Mouse (Mus musculus) myocyte (in vitro differentiated cells): Measurements from ENCODE around the gene Tmigd3.

Source experiments
- CEBPB ChIP-seq: IDR thresholded peaks from 2 replicates; pipeline ENCODE4 v1.6.1; 2011; ENCODE audit warnings: mild to moderate bottlenecking, moderate library complexity; ENCODE audit not compliant: poor library complexity, insufficient read depth, severe bottlenecking
- E2F4 ChIP-seq: IDR thresholded peaks from one replicate; pipeline ENCODE4 v1.6.1; 2011; ENCODE audit warnings: mild to moderate bottlenecking, control low read depth, moderate library complexity; ENCODE audit not compliant: insufficient read depth
- MAX ChIP-seq: IDR thresholded peaks from one replicate; pipeline ENCODE4 v1.6.1; 2011; ENCODE audit warnings: low read depth, mild to moderate bottlenecking, control low read depth
- MYOD1 ChIP-seq, 3 experiments: IDR thresholded peaks; one replicate each; pipeline ENCODE4 v1.6.1; 2011; ENCODE audit warnings: control low read depth in 2 of 3, low read depth in 2 of 3, mild to moderate bottlenecking in 2 of 3, moderate library complexity in 1 of 3; ENCODE audit not compliant: insufficient read length in 2 of 3, control insufficient read depth in 1 of 3
- MYOG ChIP-seq, 3 experiments: IDR thresholded peaks; one replicate each; pipeline ENCODE4 v1.6.1; 2011; ENCODE audit warnings: control low read depth in 2 of 3, low read depth in 2 of 3, mild to moderate bottlenecking in 2 of 3; ENCODE audit not compliant: insufficient read length in 2 of 3, control insufficient read depth in 1 of 3, insufficient read depth in 1 of 3
- POLR2A ChIP-seq: IDR thresholded peaks from one replicate; pipeline ENCODE4 v1.6.1; 2011; ENCODE audit warnings: low read depth, mild to moderate bottlenecking, control low read depth, moderate library complexity; ENCODE audit not compliant: insufficient read length
- POLR2AphosphoS2 ChIP-seq: IDR thresholded peaks from one replicate; pipeline ENCODE4 v1.6.1; 2011; ENCODE audit warnings: low read depth, control low read depth; ENCODE audit not compliant: insufficient read length
- REST ChIP-seq: IDR thresholded peaks from one replicate; pipeline ENCODE4 v1.6.1; 2011; ENCODE audit warnings: mild to moderate bottlenecking, control low read depth, moderate library complexity; ENCODE audit not compliant: insufficient read depth, insufficient read length
- TCF12 ChIP-seq: IDR thresholded peaks from one replicate; pipeline ENCODE4 v1.6.1; 2011; ENCODE audit warnings: mild to moderate bottlenecking, control low read depth; ENCODE audit not compliant: poor library complexity, insufficient read depth, severe bottlenecking
- USF1 ChIP-seq: IDR thresholded peaks from one replicate; pipeline ENCODE4 v1.6.1; 2011; ENCODE audit warnings: low read depth, mild to moderate bottlenecking, control low read depth, moderate library complexity

DNA sequence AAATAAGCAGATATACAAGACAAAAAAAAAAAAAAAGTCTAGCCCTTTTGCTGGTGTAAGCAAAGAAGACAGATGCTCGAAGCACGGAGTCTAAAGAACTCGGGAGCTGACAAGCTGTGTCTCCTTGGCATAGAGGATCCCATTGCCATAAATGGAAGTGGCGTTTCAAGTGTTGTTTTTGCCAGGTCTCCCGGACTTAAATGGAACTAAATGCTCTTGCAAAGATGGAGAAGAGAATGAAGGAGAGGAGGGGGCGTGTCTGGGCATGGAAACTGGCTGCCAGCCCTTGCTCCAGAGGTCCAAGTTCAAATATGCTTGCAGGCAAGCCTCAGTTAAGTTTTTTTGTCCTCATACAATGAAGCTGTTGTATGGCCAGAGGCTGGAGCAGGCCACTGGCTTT, 1.3 kb downstream of the Tmigd3 start:
- TF ChIP-seq CEBPB (no peak), POLR2A (no peak), POLR2AphosphoS2 (no peak), MAX (no peak), REST (no peak), MYOG (IDR thresholded peaks at IDR 0.05; ENCODE audit: control insufficient read depth in 1 of 3, insufficient read depth in 1 of 3, insufficient read length in 2 of 3, low read depth in 2 of 3) (no peak), USF1 (no peak), E2F4 (no peak), MYOD1 (IDR thresholded peaks at IDR 0.05; ENCODE audit: control insufficient read depth in 1 of 3, insufficient read length in 2 of 3, low read depth in 2 of 3) (no peak), TCF12 (no peak)
